In the genomic region with DNA sequence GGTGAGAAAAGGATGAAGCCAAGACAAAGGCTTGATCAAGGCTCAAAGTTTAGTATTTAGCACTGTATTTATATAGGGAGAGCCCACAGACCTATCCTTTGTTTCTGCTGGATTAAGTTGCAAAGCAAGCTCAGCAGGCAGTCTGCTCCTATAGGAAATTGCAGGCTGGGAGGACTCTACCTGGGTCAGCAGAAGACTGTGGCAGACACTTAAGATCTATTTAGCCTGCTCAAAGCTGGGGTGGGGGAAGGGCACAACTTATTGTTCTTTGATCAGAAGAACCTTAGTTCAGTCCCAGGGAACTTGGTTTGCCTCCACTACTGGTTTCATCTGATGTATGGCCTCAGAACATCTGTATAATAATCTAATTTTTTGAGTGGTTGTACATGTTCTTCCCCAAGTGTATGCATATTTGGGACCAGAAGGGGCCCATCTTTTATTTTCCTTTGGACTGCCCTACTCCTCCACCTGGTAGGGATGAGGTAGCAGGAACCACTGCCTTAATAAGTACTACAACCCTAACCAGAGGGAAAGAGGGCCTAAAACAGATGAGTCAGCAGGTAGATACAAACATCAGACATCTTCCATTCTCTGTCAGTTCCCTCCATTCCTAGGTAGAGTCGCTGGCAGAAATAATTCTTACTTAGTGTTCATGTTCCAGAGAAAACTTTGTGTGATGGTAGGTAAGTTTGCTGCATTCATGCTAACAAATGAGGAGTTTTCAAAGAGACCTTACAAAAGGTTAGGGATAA, we compare ENCODE assay signal across 20 mouse cellular contexts.
DNase-seq lines count a peak whose midpoint lies in the region; TF ChIP-seq lines count a peak whose summit lies in the region.
"Had no signal": no experiment of that assay in that cellular context is flagged by ENCODE, and none has a peak within 500 bp of the region (broad histone marks: within the 10 kb centered on the region; RNA-seq: fewer than 3 reads in every experiment).

No protein-coding gene starts in this region.

- H3K36me3 ChIP-seq in ES-Bruce4 (ENCODE audit: control insufficient read depth, insufficient read depth, low read length, poor library complexity, severe bottlenecking): peaks cover 2% of the 10 kb centered on the region; the same call in 1 of the 2 replicates
- H3K36me3 ChIP-seq in ES-E14 (ENCODE audit: control insufficient read depth, insufficient read depth, low read length, poor library complexity, severe bottlenecking): peaks cover 2% of the 10 kb centered on the region
- H3K36me3 ChIP-seq: embryonic facial prominence, embryonic 13.5 days; embryonic facial prominence, embryonic 15.5 days; forebrain, embryonic 10.5 days; forebrain, embryonic 12.5 days had no signal

- no peak for TF ChIP-seq CTCF in ES-Bruce4 (IDR thresholded peaks at IDR 0.05; ENCODE audit: low read depth, low read length)

- in situ Hi-C loops in ES-E14 (cut with MboI; ENCODE audit: low sequenced_read_pairs in 2 of 2, unreplicated experiment in 2 of 2): no loop called here

- H3K27ac ChIP-seq in ES-Bruce4 (ENCODE audit: insufficient read depth, low read length): peak overlapping the region; percentile 91
- peak overlapping the region; percentile 70; the same call in 1 of the 2 replicates for H3K27ac ChIP-seq in ES-E14 (ENCODE audit: insufficient read depth, low read depth, low read length, poor library complexity, severe bottlenecking)
- H3K27ac ChIP-seq: embryonic facial prominence, embryonic 13.5 days; embryonic facial prominence, embryonic 15.5 days; forebrain, embryonic 10.5 days; forebrain, embryonic 12.5 days had no signal

- H3K4me3 ChIP-seq in ES-Bruce4 (ENCODE audit: low read depth, low read length): no peak overlapping the region
- H3K4me3 ChIP-seq in ES-E14 (ENCODE audit: insufficient read depth in 1 of 2, low read depth in 1 of 2, low read length in 2 of 2, poor library complexity in 1 of 2, severe bottlenecking in 1 of 2): no peak overlapping the region
- H3K4me3 ChIP-seq: embryonic facial prominence, embryonic 13.5 days; embryonic facial prominence, embryonic 15.5 days; erythroblast, embryonic 14.5 days; forebrain, embryonic 10.5 days; forebrain, embryonic 12.5 days had no signal

- H3K9me3 ChIP-seq in ES-Bruce4 (replicated peaks; ENCODE audit: control insufficient read depth, insufficient read depth, low read length, poor library complexity, severe bottlenecking) (peaks cover 29% of the 10 kb centered on the region), ES-E14 (ENCODE audit: control insufficient read depth, insufficient read depth, low read depth, low read length) (no peaks in the 10 kb centered on the region)
- H3K9me3 ChIP-seq: embryonic facial prominence, embryonic 13.5 days; embryonic facial prominence, embryonic 15.5 days; forebrain, embryonic 12.5 days had no signal

- H3K4me1 ChIP-seq in ES-Bruce4 (ENCODE audit: control insufficient read depth, insufficient read depth, low read length) (peaks cover 9% of the 10 kb centered on the region), ES-E14 (ENCODE audit: control insufficient read depth in 2 of 2, insufficient read depth in 2 of 2, low read length in 2 of 2, poor library complexity in 1 of 2) (peaks cover 7 to 10% of the 10 kb centered on the region in 2 experiments)
- H3K4me1 ChIP-seq: embryonic facial prominence, embryonic 13.5 days; embryonic facial prominence, embryonic 15.5 days had no signal

- TF ChIP-seq POLR2A in ES-Bruce4 (IDR thresholded peaks at IDR 0.05; ENCODE audit: insufficient read depth, low read length): no peak

- peak; percentile 92 for TF ChIP-seq EP300 in ES-Bruce4 (IDR thresholded peaks at IDR 0.05; ENCODE audit: insufficient read depth, low read depth, low read length)

- H3K27me3 ChIP-seq in ES-Bruce4 (ENCODE audit: control insufficient read depth, insufficient read depth, low read length, poor library complexity, severe bottlenecking): no peaks in the 10 kb centered on the region
- H3K27me3 ChIP-seq: embryonic facial prominence, embryonic 13.5 days; embryonic facial prominence, embryonic 15.5 days; forebrain, embryonic 12.5 days had no signal

- DNase-seq in ES-E14 (ENCODE audit: low read depth, low spot score): peak; percentile 87
- DNase-seq in ZHBTc4 (ENCODE audit: low read depth, low spot score): peak; percentile 93
- no peak for DNase-seq in kidney, adult 9 months
- no peak for DNase-seq in spleen, postnatal 10 days (ENCODE audit: low spot score in 2 of 2)
- no peak for DNase-seq in cerebellum, adult 8-10 months
- DNase-seq: adrenal gland, adult 2 months; adrenal gland, postnatal 10 days; adrenal gland, postnatal 25 days; cerebellum, adult 11 months; cerebellum, adult 18-20 months; cerebellum, adult 9-10 months; cerebellum, postnatal 10 days; cerebellum, postnatal 25 days; embryo, embryonic 11 days had no signal

- H3K9ac ChIP-seq in ES-Bruce4 (ENCODE audit: low read depth, poor library complexity, severe bottlenecking) (no peak overlapping the region), ES-E14 (ENCODE audit: insufficient read depth, low read depth, low read length, poor library complexity, severe bottlenecking) (no peak overlapping the region)
- H3K9ac ChIP-seq: embryonic facial prominence, embryonic 13.5 days; embryonic facial prominence, embryonic 15.5 days; forebrain, embryonic 12.5 days had no signal

TF ChIP-seq in ES-E14, 5 proteins besides CTCF, POLR2A, EP300 and RAD21:
- TF ChIP-seq MAFK (IDR thresholded peaks at IDR 0.05; ENCODE audit: insufficient read depth, low read depth, low read length) (peak; percentile 90), HCFC1 (IDR thresholded peaks at IDR 0.05; ENCODE audit: borderline replicate concordance, insufficient read depth, low read length) (no peak), CHD2 (IDR thresholded peaks at IDR 0.05; ENCODE audit: low read depth, low read length) (peak; percentile 22; the same call in 1 of the 2 replicates), ZC3H11A (IDR thresholded peaks at IDR 0.05; ENCODE audit: borderline replicate concordance, low read depth, low read length) (no peak), ZNF384 (IDR thresholded peaks at IDR 0.05; ENCODE audit: low read depth, low read length) (no peak)

Comparison
In these comparisons a context has a peak if more than half of its experiments do, and no peak if none do; other contexts are left out.
1. DNase-seq: peak in ES-E14 (single experiment) and ZHBTc4 (single experiment); none in kidney, adult 9 months (single experiment), spleen, postnatal 10 days (0 of 2) and cerebellum, adult 8-10 months (single experiment).